Mouse (Mus musculus): ENCODE measurements around the gene Ino80.
"Not testable (repeated sequence)": the region's sequence is repeated elsewhere in the genome, so short reads cannot be mapped to it uniquely, and the experiment has no call there.

Gene Ino80

GRCm38 (mm10) chr2:119477571-119478396, at the start of gene Ino80:
Gene Ino80, minus strand, starts transcription at chr2:119477687.
- peak; percentile 99 for DNase-seq (ENCODE audit: low read depth)

GRCm38 (mm10) chr2:119525422-119525821, 47.9 kb upstream of the Ino80 start:
- DNase-seq (ENCODE audit: low read depth), result no peak

- no peak for DNase-seq (ENCODE audit: low read depth)
These were observed 46.3 kb upstream of the Ino80 start for GRCm38 (mm10) chr2:119523836-119524235.

- DNase-seq (ENCODE audit: low read depth), result no peak
These were observed 43.1 kb upstream of the Ino80 start for GRCm38 (mm10) chr2:119520550-119520949.

GRCm38 (mm10) chr2:119516811-119517210, 39.3 kb upstream of the Ino80 start:
- DNase-seq (ENCODE audit: low read depth), result no peak

GRCm38 (mm10) chr2:119514026-119514522, 36.6 kb upstream of the Ino80 start:
- DNase-seq (ENCODE audit: low read depth), result no peak

GRCm38 (mm10) chr2:119512292-119512691, 34.8 kb upstream of the Ino80 start:
- peak; percentile 19 for DNase-seq (ENCODE audit: low read depth)

GRCm38 (mm10) chr2:119510856-119511255, 33.4 kb upstream of the Ino80 start:
- DNase-seq (ENCODE audit: low read depth), result no peak

GRCm38 (mm10) chr2:119508518-119508917, 31.0 kb upstream of the Ino80 start:
- DNase-seq (ENCODE audit: low read depth), result not testable (repeated sequence)

GRCm38 (mm10) chr2:119507108-119507507, 29.6 kb upstream of the Ino80 start:
- no peak for DNase-seq (ENCODE audit: low read depth)

GRCm38 (mm10) chr2:119500965-119501652, 23.6 kb upstream of the Ino80 start:
- no peak for DNase-seq (ENCODE audit: low read depth)

- DNase-seq (ENCODE audit: low read depth), result no peak
These were observed 21.4 kb upstream of the Ino80 start for GRCm38 (mm10) chr2:119498859-119499258.

GRCm38 (mm10) chr2:119496082-119496481, 18.6 kb upstream of the Ino80 start:
- no peak for DNase-seq (ENCODE audit: low read depth)

GRCm38 (mm10) chr2:119491953-119492352, 14.5 kb upstream of the Ino80 start:
- DNase-seq (ENCODE audit: low read depth), result no peak

- DNase-seq (ENCODE audit: low read depth), result no peak
These were observed 9.0 kb upstream of the Ino80 start for GRCm38 (mm10) chr2:119486488-119486887.

- DNase-seq (ENCODE audit: low read depth), result no peak
These were observed 4.8 kb upstream of the Ino80 start for GRCm38 (mm10) chr2:119482307-119482706.

GRCm38 (mm10) chr2:119478397-119478749, 886 bp upstream of the Ino80 start:
- no peak for DNase-seq (ENCODE audit: low read depth)

GRCm38 (mm10) chr2:119476621-119477391, 681 bp downstream of the Ino80 start:
- peak; percentile 81 for DNase-seq (ENCODE audit: low read depth)

- no peak for DNase-seq (ENCODE audit: low read depth)
These were observed 1.3 kb downstream of the Ino80 start for GRCm38 (mm10) chr2:119476166-119476565.

- no peak for DNase-seq (ENCODE audit: low read depth)
These were observed 13.5 kb downstream of the Ino80 start for GRCm38 (mm10) chr2:119463945-119464344.

- no peak for DNase-seq (ENCODE audit: low read depth)
These were observed 14.2 kb downstream of the Ino80 start for GRCm38 (mm10) chr2:119463114-119463775.

GRCm38 (mm10) chr2:119461028-119461427, 16.5 kb downstream of the Ino80 start:
- DNase-seq (ENCODE audit: low read depth), result no peak

All from naive thymus-derived CD4-positive, alpha-beta T cell, adult 2 months (primary cell).